9 mouse cellular contexts compared by ENCODE assay signal in the genomic region with DNA sequence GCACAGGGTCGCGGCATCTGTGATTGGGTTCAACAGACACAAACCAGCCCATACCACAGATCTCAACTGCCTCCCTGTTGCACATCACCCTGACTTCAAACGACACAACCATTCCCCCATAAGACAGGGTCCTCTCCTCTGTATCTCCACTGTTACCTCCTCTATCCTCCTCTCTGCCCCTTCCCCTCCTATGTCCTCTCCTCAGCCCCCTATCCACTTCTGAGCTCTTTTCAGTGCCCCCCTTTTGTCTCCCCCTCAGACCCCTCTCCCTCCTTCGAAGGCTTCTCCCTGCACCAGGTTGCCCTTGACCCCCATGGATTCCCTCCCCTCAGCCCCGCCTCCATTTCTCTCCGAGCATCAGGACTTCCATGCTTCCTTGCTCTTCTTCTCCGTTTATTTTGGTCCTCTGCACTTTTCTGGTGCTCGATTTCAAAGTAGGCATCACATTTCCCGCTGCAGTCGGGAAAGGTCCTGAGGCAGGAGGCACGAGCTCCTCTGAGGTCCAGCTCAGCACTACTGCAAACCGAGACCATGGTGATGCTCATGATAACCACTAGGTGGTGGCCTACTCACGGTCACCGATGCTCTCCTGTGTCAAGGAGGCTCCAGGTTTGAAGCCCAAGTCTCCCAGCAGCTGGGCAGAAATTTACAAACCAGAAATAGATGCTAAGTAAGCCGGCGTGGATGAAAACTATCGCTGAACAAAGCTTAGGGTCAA. TPM values are rescaled to one million over a fixed set of nuclear protein-coding genes. Genes with fewer than 3 reads are reported as not detected.
DNase-seq lines count a peak whose midpoint lies in the region; ATAC-seq lines count a peak whose summit lies in the region.
"Had no signal": no experiment of that assay in that cellular context is flagged by ENCODE, and none has a peak within 500 bp of the region (broad histone marks: within the 10 kb centered on the region; RNA-seq: fewer than 3 reads in every experiment).

No protein-coding gene starts in this region.

- H3K27me3 ChIP-seq in forebrain, embryonic 15.5 days = peaks cover 9% of the 10 kb centered on the region; the same call in 1 of the 2 replicates
- peaks cover 3% of the 10 kb centered on the region for H3K27me3 ChIP-seq in hindbrain, embryonic 16.5 days (replicated peaks; ENCODE audit: control insufficient read depth, insufficient read depth, low read length)

- H3K9ac ChIP-seq in forebrain, embryonic 15.5 days (replicated peaks) = no peak overlapping the region
- peak overlapping the region; percentile 8; the same call in 1 of the 2 replicates for H3K9ac ChIP-seq in hindbrain, embryonic 16.5 days (ENCODE audit: low read depth, low read length)

- no peak overlapping the region for H3K27ac ChIP-seq in forebrain, embryonic 15.5 days (replicated peaks)
- no peak overlapping the region for H3K27ac ChIP-seq in hindbrain, embryonic 16.5 days (ENCODE audit: low read depth, low read length)

- H3K9me3 ChIP-seq in forebrain, embryonic 15.5 days = no peaks in the 10 kb centered on the region
- H3K9me3 ChIP-seq in hindbrain, embryonic 16.5 days (ENCODE audit: control insufficient read depth, low read length) = no peaks in the 10 kb centered on the region; the same call in 1 of the 2 replicates

- DNase-seq in spleen, postnatal 36 days (ENCODE audit: low spot score in 2 of 2) = peak; percentile 12 to 26
- DNase-seq in spleen, postnatal 4 days (ENCODE audit: low spot score in 2 of 2) = no peak
- peak; percentile 73 for DNase-seq in cerebellum, adult 18-20 months
- DNase-seq in left cerebral cortex, adult 18-20 months (ENCODE audit: low spot score in 2 of 2) = peak; percentile 67 to 69
- peak; percentile 51 for DNase-seq in right cerebral cortex, postnatal 14 days

- WGBS in forebrain, embryonic 15.5 days = 20% methylated on average over 17 of the region's 17 CpGs
- 13% methylated on average over 17 of the region's 17 CpGs for WGBS in hindbrain, embryonic 16.5 days

- 0 out of 2 replicates have a peak, but pooled peaks cover 2% of the 10 kb centered on the region for H3K4me1 ChIP-seq in forebrain, embryonic 15.5 days
- H3K4me1 ChIP-seq in hindbrain, embryonic 16.5 days (ENCODE audit: control insufficient read depth, insufficient read depth, low read depth, low read length) = no peaks in the 10 kb centered on the region

- H3K4me2 ChIP-seq in forebrain, embryonic 15.5 days (replicated peaks) = no peak overlapping the region
- peak overlapping the region; percentile 42 for H3K4me2 ChIP-seq in hindbrain, embryonic 16.5 days (ENCODE audit: low read length)

- no peak overlapping the region for H3K4me3 ChIP-seq in forebrain, embryonic 15.5 days
- no peak overlapping the region for H3K4me3 ChIP-seq in hindbrain, embryonic 16.5 days (ENCODE audit: low read length)

- no peaks in the 10 kb centered on the region for H3K36me3 ChIP-seq in forebrain, embryonic 15.5 days
- H3K36me3 ChIP-seq in hindbrain, embryonic 16.5 days (ENCODE audit: control insufficient read depth, insufficient read depth, low read length) = no peaks in the 10 kb centered on the region

- ATAC-seq in forebrain, embryonic 15.5 days (replicated peaks) = peak; percentile 88
- ATAC-seq in hindbrain, embryonic 16.5 days = peak; percentile 95
- ATAC-seq in megakaryocyte, adult 5-6 weeks (ENCODE audit: poor library complexity, severe bottlenecking) = peak; percentile 72

RNA-seq across cellular contexts. Expression of a gene that starts 7.9 kb away (rescaled TPM):
- polyA plus RNA-seq in forebrain, embryonic 15.5 days (2015; fragmentation: Nextera tagmentation; extraction: Ambion mirVana) = not detected in 2 replicates
- not detected in 2 replicates for polyA plus RNA-seq in hindbrain, embryonic 16.5 days (2015; fragmentation: Nextera tagmentation; extraction: Ambion mirVana)
- total RNA-seq in left cerebral cortex, adult 18-20 months (2021) = 1 to 10 TPM in 1 of 2 experiments, under 1 TPM in 1; 0.37 to 1.7 TPM
- not detected in 2 replicates for total RNA-seq in megakaryocyte, adult 5-6 weeks (2015)
- total RNA-seq in megakaryocyte, adult 5-6 weeks (2017) = not detected in 2 replicates
- total RNA-seq: adrenal gland, postnatal 4 days had no signal

RNA-seq across cellular contexts. Expression of a gene that starts 18.8 kb away (rescaled TPM):
- polyA plus RNA-seq in forebrain, embryonic 15.5 days (2015; fragmentation: Nextera tagmentation; extraction: Ambion mirVana) = 0.22 and 0.27 TPM in 2 replicates
- polyA plus RNA-seq in hindbrain, embryonic 16.5 days (2015; fragmentation: Nextera tagmentation; extraction: Ambion mirVana) = 0.62 and 0.70 TPM in 2 replicates
- total RNA-seq in left cerebral cortex, adult 18-20 months (2021) = 10 to 100 TPM; 16.7 to 18.6 TPM
- total RNA-seq in megakaryocyte, adult 5-6 weeks (2015) = not detected in 2 replicates
- total RNA-seq in megakaryocyte, adult 5-6 weeks (2017) = not detected in 2 replicates

RNA-seq across cellular contexts. Expression of a gene that starts 40.0 kb away (rescaled TPM):
- 60.1 and 61.7 TPM in 2 replicates for polyA plus RNA-seq in forebrain, embryonic 15.5 days (2015; fragmentation: Nextera tagmentation; extraction: Ambion mirVana)
- 56.5 and 67.4 TPM in 2 replicates for polyA plus RNA-seq in hindbrain, embryonic 16.5 days (2015; fragmentation: Nextera tagmentation; extraction: Ambion mirVana)
- total RNA-seq in left cerebral cortex, adult 18-20 months (2021) = 10 to 100 TPM; 51.4 to 51.9 TPM
- total RNA-seq in megakaryocyte, adult 5-6 weeks (2015) = 5.8 and 7.3 TPM in 2 replicates
- 9.4 and 19.5 TPM in 2 replicates for total RNA-seq in megakaryocyte, adult 5-6 weeks (2017)

RNA-seq across cellular contexts. Expression of a gene that starts 42.7 kb away (rescaled TPM):
- 15.1 and 15.3 TPM in 2 replicates for polyA plus RNA-seq in forebrain, embryonic 15.5 days (2015; fragmentation: Nextera tagmentation; extraction: Ambion mirVana)
- 13.7 and 27.7 TPM in 2 replicates for polyA plus RNA-seq in hindbrain, embryonic 16.5 days (2015; fragmentation: Nextera tagmentation; extraction: Ambion mirVana)
- 10 to 100 TPM; 44.3 to 50.1 TPM for total RNA-seq in left cerebral cortex, adult 18-20 months (2021)
- not detected in 2 replicates for total RNA-seq in megakaryocyte, adult 5-6 weeks (2015)
- total RNA-seq in megakaryocyte, adult 5-6 weeks (2017) = not detected in 2 replicates

RNA-seq across cellular contexts. Expression of a gene that starts 50.5 kb away (rescaled TPM):
- 0.32 TPM in 1 of 2 replicates, not detected in the other for polyA plus RNA-seq in forebrain, embryonic 15.5 days (2015; fragmentation: Nextera tagmentation; extraction: Ambion mirVana)
- polyA plus RNA-seq in hindbrain, embryonic 16.5 days (2015; fragmentation: Nextera tagmentation; extraction: Ambion mirVana) = 0.37 and 0.89 TPM in 2 replicates
- total RNA-seq in left cerebral cortex, adult 18-20 months (2021) = under 1 TPM in 1 of 2 experiments, not detected in 1; 0.82 TPM
- total RNA-seq in megakaryocyte, adult 5-6 weeks (2015) = not detected in 2 replicates
- total RNA-seq in megakaryocyte, adult 5-6 weeks (2017) = not detected in 2 replicates
- total RNA-seq: adrenal gland, postnatal 4 days had no signal

Comparison
In these comparisons a context has a peak if more than half of its experiments do, and no peak if none do; other contexts are left out.
1. DNase-seq: peak in spleen, postnatal 36 days (2 of 2), cerebellum, adult 18-20 months (2 of 2), left cerebral cortex, adult 18-20 months (2 of 2) and right cerebral cortex, postnatal 14 days (single experiment); none in spleen, postnatal 4 days (0 of 2).
2. RNA of a gene that starts 18.8 kb away (total RNA-seq): 16.7 to 18.6 TPM in left cerebral cortex, adult 18-20 months; not detected in megakaryocyte, adult 5-6 weeks; every median in the first group is over 10 times any median in the second.
3. Peak in every context shown above with its lines, with median percentiles within 50 percentile points of each other: ATAC-seq.